Mouse (Mus musculus): ENCODE measurements around the gene Yeats2.

DNA sequence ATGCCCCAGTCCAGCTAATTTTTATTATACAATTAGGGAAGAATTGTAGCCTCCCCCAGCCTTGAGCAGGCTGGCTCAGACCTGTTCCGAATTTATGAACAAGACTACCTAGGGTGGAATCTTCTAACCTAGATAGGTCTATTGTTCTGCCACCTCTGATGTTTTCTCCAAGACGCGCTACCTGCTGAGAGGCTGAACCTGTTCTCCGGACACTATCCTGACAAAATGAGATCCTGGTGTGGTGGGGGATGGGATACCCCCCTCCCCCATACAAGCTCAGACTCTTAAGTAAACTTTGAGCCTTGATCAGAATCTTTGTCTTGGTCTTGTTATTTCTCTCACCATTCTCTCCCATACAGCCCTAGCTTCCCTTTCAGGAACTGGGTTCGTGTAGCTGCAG is 117.1 kb downstream of the Yeats2 start:
- TF ChIP-seq CTCF (IDR thresholded peaks at IDR 0.05; ENCODE audit: low read depth) (no peak), EP300 (IDR thresholded peaks at IDR 0.05; ENCODE audit: low read depth) (no peak)

All from heart, postnatal 0 days (tissue).